Mouse (Mus musculus) myocyte (in vitro differentiated cells): ENCODE results near the gene Rrp8. TPM values are rescaled to one million over a fixed set of nuclear protein-coding genes. Genes with fewer than 3 reads are reported as not detected.

Experiments used
- H3K27me3 ChIP-seq: one replicate; pipeline ENCODE4 v1.6.1; 2011; ENCODE audit not compliant: control insufficient read depth, insufficient read depth, insufficient read length
- H3K36me3 ChIP-seq: one replicate; pipeline ENCODE4 v1.6.1; 2011; ENCODE audit not compliant: control insufficient read depth, insufficient read depth
- H3K4me2 ChIP-seq: one replicate; pipeline ENCODE4 v1.6.1; 2011; ENCODE audit warnings: low read depth, control low read depth
- H3K4me3 ChIP-seq: one replicate; pipeline ENCODE4 v1.5.1; 2011; ENCODE audit warnings: mild to moderate bottlenecking, control low read depth, moderate library complexity
- H3K79me2 ChIP-seq: one replicate; pipeline ENCODE4 v1.6.1; 2011; ENCODE audit not compliant: control insufficient read depth, insufficient read depth
- H3ac ChIP-seq: one replicate; pipeline ENCODE4 v1.6.1; 2011; ENCODE audit not compliant: control insufficient read depth, insufficient read length
- CEBPB ChIP-seq: IDR thresholded peaks from 2 replicates; pipeline ENCODE4 v1.6.1; 2011; ENCODE audit warnings: mild to moderate bottlenecking, moderate library complexity; ENCODE audit not compliant: poor library complexity, insufficient read depth, severe bottlenecking
- E2F4 ChIP-seq: IDR thresholded peaks from one replicate; pipeline ENCODE4 v1.6.1; 2011; ENCODE audit warnings: mild to moderate bottlenecking, control low read depth, moderate library complexity; ENCODE audit not compliant: insufficient read depth
- MAX ChIP-seq: IDR thresholded peaks from one replicate; pipeline ENCODE4 v1.6.1; 2011; ENCODE audit warnings: low read depth, mild to moderate bottlenecking, control low read depth
- MYOD1 ChIP-seq, 3 experiments: IDR thresholded peaks; one replicate each; pipeline ENCODE4 v1.6.1; 2011; ENCODE audit warnings: control low read depth in 2 of 3, low read depth in 2 of 3, mild to moderate bottlenecking in 2 of 3, moderate library complexity in 1 of 3; ENCODE audit not compliant: insufficient read length in 2 of 3, control insufficient read depth in 1 of 3
- MYOG ChIP-seq, 3 experiments: IDR thresholded peaks; one replicate each; pipeline ENCODE4 v1.6.1; 2011; ENCODE audit warnings: control low read depth in 2 of 3, low read depth in 2 of 3, mild to moderate bottlenecking in 2 of 3; ENCODE audit not compliant: insufficient read length in 2 of 3, control insufficient read depth in 1 of 3, insufficient read depth in 1 of 3
- POLR2A ChIP-seq: IDR thresholded peaks from one replicate; pipeline ENCODE4 v1.6.1; 2011; ENCODE audit warnings: low read depth, mild to moderate bottlenecking, control low read depth, moderate library complexity; ENCODE audit not compliant: insufficient read length
- POLR2AphosphoS2 ChIP-seq: IDR thresholded peaks from one replicate; pipeline ENCODE4 v1.6.1; 2011; ENCODE audit warnings: low read depth, control low read depth; ENCODE audit not compliant: insufficient read length
- REST ChIP-seq: IDR thresholded peaks from one replicate; pipeline ENCODE4 v1.6.1; 2011; ENCODE audit warnings: mild to moderate bottlenecking, control low read depth, moderate library complexity; ENCODE audit not compliant: insufficient read depth, insufficient read length
- SRF ChIP-seq: IDR thresholded peaks from one replicate; pipeline ENCODE4 v1.6.1; 2011; ENCODE audit warnings: low read depth; ENCODE audit not compliant: control insufficient read depth, insufficient read length
- TCF12 ChIP-seq: IDR thresholded peaks from one replicate; pipeline ENCODE4 v1.6.1; 2011; ENCODE audit warnings: mild to moderate bottlenecking, control low read depth; ENCODE audit not compliant: poor library complexity, insufficient read depth, severe bottlenecking
- TCF3 ChIP-seq: IDR thresholded peaks from one replicate; pipeline ENCODE4 v1.6.1; 2011; ENCODE audit warnings: low read depth, control low read depth; ENCODE audit not compliant: insufficient read length
- USF1 ChIP-seq: IDR thresholded peaks from one replicate; pipeline ENCODE4 v1.6.1; 2011; ENCODE audit warnings: low read depth, mild to moderate bottlenecking, control low read depth, moderate library complexity
- polyA plus RNA-seq: library from polyadenylated mRNA; unstranded; fragments of >200 nt; fragmentation: generic; extraction: Trizol; gene quantifications from one replicate; pipeline ENCODE4 v1.2.1, GENCODE M21; 2012; ENCODE audit warnings: missing spikeins

Gene Rrp8
- polyA plus RNA-seq, 1 experiment, result 15.5 TPM

- H3K4me2 ChIP-seq, result peak overlapping the region; percentile 77
- H3K36me3 ChIP-seq, result no peaks in the 10 kb centered on the region
- H3K4me3 ChIP-seq, result no peak overlapping the region
- H3K27me3 ChIP-seq, result peaks cover 5% of the 10 kb centered on the region
- no peak overlapping the region for H3ac ChIP-seq
- TF ChIP-seq SRF, result no peak
- peak in 2 of 3 experiments; percentile 94 to 97 for TF ChIP-seq MYOD1 (IDR thresholded peaks at IDR 0.05; ENCODE audit: control insufficient read depth in 1 of 3, insufficient read length in 2 of 3, low read depth in 2 of 3)
- TF ChIP-seq POLR2AphosphoS2, result no peak
- TF ChIP-seq MYOG (IDR thresholded peaks at IDR 0.05; ENCODE audit: control insufficient read depth in 1 of 3, insufficient read depth in 1 of 3, insufficient read length in 2 of 3, low read depth in 2 of 3), result peak; percentile 26 to 99 (median 98)
- no peak for TF ChIP-seq POLR2A
- TF ChIP-seq TCF12, result peak; percentile 76
- peak; percentile 95 for TF ChIP-seq TCF3
- TF ChIP-seq REST, result no peak
- no peak for TF ChIP-seq CEBPB
- no peak for TF ChIP-seq E2F4
- no peak for TF ChIP-seq MAX
- no peak for TF ChIP-seq USF1
- no peaks in the 10 kb centered on the region for H3K79me2 ChIP-seq
These were observed 40.8 kb upstream of the Rrp8 start for GRCm38 (mm10) chr7:105777797-105778552.

DNA sequence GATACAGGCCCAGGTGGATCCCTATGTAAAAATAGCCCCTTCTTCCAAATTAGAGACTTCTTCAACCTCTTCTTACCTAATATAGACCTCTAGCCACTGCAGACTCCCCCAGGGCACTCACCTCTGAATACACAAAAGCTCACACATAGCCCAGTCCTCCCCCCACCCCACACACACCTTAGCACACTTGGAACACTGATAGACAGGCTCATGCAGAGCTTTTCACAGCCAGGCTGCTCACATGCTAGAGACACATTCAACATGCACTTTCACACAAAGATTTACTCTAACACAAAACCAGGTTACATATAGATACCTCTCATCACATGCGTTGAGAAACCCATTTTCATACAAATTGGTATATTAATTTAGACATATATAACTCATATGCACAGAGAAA, 40.1 kb upstream of the Rrp8 start:
- TF ChIP-seq POLR2AphosphoS2 (no peak), USF1 (no peak), E2F4 (no peak), MYOG (IDR thresholded peaks at IDR 0.05; ENCODE audit: control insufficient read depth in 1 of 3, insufficient read depth in 1 of 3, insufficient read length in 2 of 3, low read depth in 2 of 3) (no peak), POLR2A (no peak), TCF3 (no peak), SRF (no peak), MAX (no peak), MYOD1 (IDR thresholded peaks at IDR 0.05; ENCODE audit: control insufficient read depth in 1 of 3, insufficient read length in 2 of 3, low read depth in 2 of 3) (no peak), REST (no peak), CEBPB (no peak), TCF12 (no peak)
- H3ac ChIP-seq, result no peak overlapping the region
- no peak overlapping the region for H3K4me3 ChIP-seq
- no peaks in the 10 kb centered on the region for H3K79me2 ChIP-seq
- no peaks in the 10 kb centered on the region for H3K36me3 ChIP-seq
- H3K27me3 ChIP-seq, result peaks cover 5% of the 10 kb centered on the region
- peak overlapping the region; percentile 77 for H3K4me2 ChIP-seq

DNA sequence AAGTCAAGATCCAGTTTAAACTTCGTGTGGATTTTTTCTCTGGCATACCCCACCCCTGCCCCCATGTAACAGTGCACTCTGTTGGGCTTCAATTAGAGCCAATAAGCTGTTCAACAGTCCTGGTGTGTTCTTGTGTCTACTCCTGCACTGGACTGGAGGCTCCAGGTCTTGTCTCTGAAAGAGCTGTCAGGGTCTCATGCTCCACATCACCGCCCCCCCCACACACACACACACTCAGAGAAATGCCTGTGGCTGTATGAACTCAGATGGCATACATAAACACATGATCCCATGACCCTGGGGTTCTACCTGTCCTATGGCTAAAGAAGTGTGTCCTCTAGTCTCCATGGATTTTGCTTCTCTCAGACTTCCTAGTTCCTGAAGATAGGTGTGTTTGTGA, 38.8 kb upstream of the Rrp8 start:
- Histone ChIP-seq H3K36me3 (no peaks in the 10 kb centered on the region), H3K4me2 (no peak overlapping the region), H3ac (no peak overlapping the region), H3K27me3 (peaks cover 12% of the 10 kb centered on the region), H3K4me3 (no peak overlapping the region), H3K79me2 (no peaks in the 10 kb centered on the region)
- no peak for TF ChIP-seq TCF3
- TF ChIP-seq MAX, result no peak
- TF ChIP-seq CEBPB, result no peak
- no peak for TF ChIP-seq REST
- no peak for TF ChIP-seq POLR2A
- no peak for TF ChIP-seq MYOD1 (IDR thresholded peaks at IDR 0.05; ENCODE audit: control insufficient read depth in 1 of 3, insufficient read length in 2 of 3, low read depth in 2 of 3)
- TF ChIP-seq MYOG (IDR thresholded peaks at IDR 0.05; ENCODE audit: control insufficient read depth in 1 of 3, insufficient read depth in 1 of 3, insufficient read length in 2 of 3, low read depth in 2 of 3), result no peak
- no peak for TF ChIP-seq E2F4
- no peak for TF ChIP-seq USF1
- TF ChIP-seq TCF12, result no peak
- TF ChIP-seq POLR2AphosphoS2, result no peak
- TF ChIP-seq SRF, result no peak

DNA sequence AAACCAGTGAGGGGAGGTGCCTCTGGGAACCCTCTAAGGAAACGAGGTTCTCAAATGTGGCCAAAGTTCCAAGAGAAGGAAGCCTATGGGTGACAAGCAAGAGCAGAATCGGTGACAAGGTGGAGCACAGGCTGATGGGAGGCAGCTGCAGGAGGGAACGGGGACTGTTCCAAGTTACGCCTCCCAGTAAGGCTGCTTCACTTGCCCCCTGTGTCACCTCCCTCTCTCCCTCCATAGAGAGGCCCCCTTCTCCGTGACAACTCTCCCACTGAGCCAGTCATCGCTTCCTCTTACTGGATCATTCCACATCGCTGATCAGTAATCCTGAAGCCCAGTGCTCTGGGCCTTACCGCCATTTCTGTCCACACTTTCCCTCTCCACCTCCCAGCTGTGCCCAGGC, 37.5 kb upstream of the Rrp8 start:
- no peak for TF ChIP-seq REST
- TF ChIP-seq CEBPB, result no peak
- TF ChIP-seq USF1, result no peak
- TF ChIP-seq TCF3, result no peak
- TF ChIP-seq E2F4, result no peak
- Histone ChIP-seq H3K4me2 (no peak overlapping the region), H3K4me3 (no peak overlapping the region), H3ac (no peak overlapping the region), H3K36me3 (no peaks in the 10 kb centered on the region), H3K27me3 (peaks cover 14% of the 10 kb centered on the region), H3K79me2 (no peaks in the 10 kb centered on the region)

GRCm38 (mm10) chr7:105773041-105773440, 35.9 kb upstream of the Rrp8 start:
- no peak overlapping the region for H3ac ChIP-seq
- H3K27me3 ChIP-seq, result peaks cover 14% of the 10 kb centered on the region
- H3K79me2 ChIP-seq, result no peaks in the 10 kb centered on the region
- no peak overlapping the region for H3K4me3 ChIP-seq
- no peak overlapping the region for H3K4me2 ChIP-seq
- no peaks in the 10 kb centered on the region for H3K36me3 ChIP-seq
- no peak for TF ChIP-seq TCF3
- TF ChIP-seq REST, result no peak
- no peak for TF ChIP-seq SRF
- TF ChIP-seq E2F4, result no peak
- TF ChIP-seq TCF12, result no peak
- TF ChIP-seq MYOG (IDR thresholded peaks at IDR 0.05; ENCODE audit: control insufficient read depth in 1 of 3, insufficient read depth in 1 of 3, insufficient read length in 2 of 3, low read depth in 2 of 3), result no peak
- no peak for TF ChIP-seq CEBPB
- no peak for TF ChIP-seq POLR2AphosphoS2
- TF ChIP-seq USF1, result no peak
